Mouse (Mus musculus) c-Kit-positive CD71-positive TER-119-positive erythroid progenitor cells, embryonic 14.5 days (primary cell): ENCODE data around the gene Rap1gap.

Experiments
- DNase-seq: peaks from one replicate; pipeline ENCODE4 v3.0.0-alpha.2; 2013; ENCODE audit warnings: low spot score

Gene Rap1gap

GRCm38 (mm10) chr4:137664433-137664979 is at the start of gene Rap1gap:
TSS of gene Rap1gap (plus strand) at chr4:137664726.
- DNase-seq, result no peak

DNA sequence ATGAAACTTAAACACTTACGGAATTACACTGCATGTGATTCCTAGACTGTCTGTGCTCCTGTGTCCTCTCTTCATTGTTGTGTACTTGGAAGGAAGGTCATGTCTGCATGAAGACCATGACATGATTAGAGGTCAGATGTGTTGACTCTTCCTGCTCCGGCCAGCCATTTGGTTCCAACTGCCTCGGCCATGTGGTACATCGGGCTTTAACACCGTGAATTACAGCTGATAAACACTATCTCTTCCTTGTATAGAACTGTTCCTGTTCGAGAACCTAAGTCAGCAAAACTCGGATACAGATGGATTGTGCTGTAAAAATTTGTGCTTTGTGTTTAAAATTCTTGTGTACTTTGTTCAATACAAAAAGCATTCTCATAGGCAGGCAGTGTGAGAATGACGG is 41.7 kb upstream of the Rap1gap start:
- DNase-seq, result no peak

- DNase-seq, result no peak
Measured at GRCm38 (mm10) chr4:137627476-137628235, 36.9 kb upstream of the Rap1gap start.

GRCm38 (mm10) chr4:137628400-137628799 is 36.1 kb upstream of the Rap1gap start:
- no peak for DNase-seq

GRCm38 (mm10) chr4:137629354-137629753 is 35.2 kb upstream of the Rap1gap start:
- no peak for DNase-seq

- no peak for DNase-seq
Measured at GRCm38 (mm10) chr4:137630153-137630552, 34.4 kb upstream of the Rap1gap start.

DNA sequence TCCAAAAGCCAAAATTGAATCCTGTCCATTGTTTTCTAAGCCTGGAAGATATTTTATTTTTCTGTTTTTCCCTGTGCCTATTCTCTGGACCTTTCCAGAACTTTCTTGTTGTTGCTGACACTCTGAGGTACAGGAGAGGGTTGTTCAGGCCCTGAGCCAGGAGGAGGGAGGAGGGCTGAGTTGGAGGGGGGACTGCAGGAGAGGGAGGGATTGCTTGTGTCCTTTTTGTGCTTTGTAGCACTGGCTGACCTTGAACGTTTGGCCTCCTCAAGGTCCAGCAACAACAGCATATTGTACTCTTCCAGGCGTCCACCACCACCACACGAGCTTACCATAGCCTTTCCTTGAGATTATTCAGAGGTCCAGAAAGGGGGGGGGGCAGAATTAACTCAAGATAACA is 32.9 kb upstream of the Rap1gap start:
- no peak for DNase-seq

DNA sequence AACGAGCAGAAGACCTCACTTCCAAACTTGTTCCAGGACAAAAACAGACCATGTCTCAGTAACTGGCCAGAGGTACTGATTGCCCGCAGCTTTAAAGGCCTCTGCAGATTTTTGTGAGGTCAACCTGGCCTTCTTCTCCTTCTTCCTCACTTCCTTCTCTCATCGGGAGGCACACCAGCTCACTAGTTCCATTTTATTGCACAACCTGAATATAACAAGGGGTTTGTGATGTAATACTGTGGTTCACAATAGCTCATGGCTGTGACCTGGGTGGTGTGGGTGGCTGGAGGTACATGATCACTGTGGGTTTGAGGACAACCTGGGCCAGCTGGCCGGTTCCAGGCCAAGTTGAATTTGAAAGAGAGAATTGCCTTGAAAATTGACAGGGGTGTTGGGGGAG is 31.1 kb upstream of the Rap1gap start:
- DNase-seq, result no peak

- no peak for DNase-seq
Measured at GRCm38 (mm10) chr4:137636597-137636996, 27.9 kb upstream of the Rap1gap start.

DNA sequence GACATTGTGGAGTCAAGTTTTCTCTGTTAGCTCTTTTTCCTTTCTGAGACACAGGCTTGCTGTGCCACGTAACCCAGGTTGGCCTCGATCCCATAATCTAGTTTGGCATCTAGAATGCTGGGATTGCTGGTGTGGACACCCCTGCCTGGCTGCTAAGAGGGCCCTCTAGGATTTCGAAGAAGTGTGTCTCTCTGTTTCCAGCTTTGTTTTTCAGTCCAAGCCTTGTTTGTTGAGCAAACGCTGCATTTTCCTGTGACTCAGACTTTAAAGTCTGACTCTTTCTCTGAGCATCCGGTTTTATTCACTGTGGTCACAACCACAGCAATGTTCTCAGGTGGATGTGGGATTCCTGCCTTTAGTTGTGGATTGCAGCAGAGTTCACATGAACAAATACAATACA is 23.0 kb upstream of the Rap1gap start:
- no peak for DNase-seq

DNA sequence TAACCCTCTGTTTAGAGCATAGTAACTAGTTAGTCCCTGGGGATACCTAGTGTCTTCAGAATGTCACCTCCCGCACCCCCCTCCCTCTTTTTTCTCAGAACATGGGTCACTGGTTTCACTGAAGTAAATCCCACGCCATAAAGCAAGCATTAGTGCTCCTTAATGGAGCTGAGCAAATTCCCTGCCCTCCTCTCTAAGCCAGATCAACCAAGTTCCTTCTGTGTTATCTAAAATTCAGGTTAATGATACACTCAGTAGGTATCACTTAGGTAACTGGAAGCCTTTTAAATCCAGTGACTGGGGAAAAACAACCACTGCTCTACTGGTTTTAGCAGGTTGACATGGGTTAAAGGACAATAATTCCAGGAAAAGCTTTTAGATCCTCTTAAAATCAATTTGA is 22.4 kb upstream of the Rap1gap start:
- no peak for DNase-seq

DNA sequence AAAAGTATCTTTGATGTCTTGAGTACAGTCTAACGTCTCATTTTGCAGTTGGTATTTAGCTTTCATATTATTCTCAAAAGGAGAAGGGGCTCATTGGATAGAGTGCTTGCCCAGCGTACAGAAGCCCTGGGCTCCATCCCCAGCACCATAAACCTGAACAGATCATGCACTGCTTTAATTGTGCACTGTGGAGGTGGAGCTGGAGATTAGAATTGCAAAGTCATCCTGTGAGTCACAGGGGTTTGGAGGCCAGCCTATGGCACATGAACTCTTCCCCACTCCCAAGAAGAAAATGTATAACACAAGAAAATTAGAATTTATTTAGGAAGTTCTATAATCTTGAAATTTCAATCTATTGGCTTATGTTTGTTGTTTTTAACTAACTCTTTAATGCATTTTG is 21.1 kb upstream of the Rap1gap start:
- peak; percentile 16 for DNase-seq

- no peak for DNase-seq
Measured at GRCm38 (mm10) chr4:137646262-137646661, 18.3 kb upstream of the Rap1gap start.

- no peak for DNase-seq
Measured at GRCm38 (mm10) chr4:137647648-137648047, 16.9 kb upstream of the Rap1gap start.

DNA sequence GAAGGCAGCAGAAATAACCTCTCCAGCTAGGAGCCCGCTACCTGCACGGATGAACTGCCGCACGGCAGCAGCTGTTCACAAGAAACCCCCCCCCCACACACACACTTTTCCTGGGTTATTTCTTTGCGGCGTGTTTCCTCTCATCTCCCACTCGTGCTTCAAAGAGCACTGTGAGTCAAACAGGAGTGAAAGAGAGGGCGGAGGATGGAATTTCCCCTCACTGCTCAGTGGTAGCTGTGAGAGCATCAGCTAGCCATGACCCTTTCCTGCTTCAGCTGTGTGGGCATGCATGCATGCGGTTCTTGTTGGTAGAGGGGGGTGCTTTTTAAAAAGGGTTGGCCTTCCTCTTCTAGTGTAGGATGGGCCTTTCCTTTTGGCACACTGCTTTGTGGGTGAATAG is 16.3 kb upstream of the Rap1gap start:
- DNase-seq, result no peak

DNA sequence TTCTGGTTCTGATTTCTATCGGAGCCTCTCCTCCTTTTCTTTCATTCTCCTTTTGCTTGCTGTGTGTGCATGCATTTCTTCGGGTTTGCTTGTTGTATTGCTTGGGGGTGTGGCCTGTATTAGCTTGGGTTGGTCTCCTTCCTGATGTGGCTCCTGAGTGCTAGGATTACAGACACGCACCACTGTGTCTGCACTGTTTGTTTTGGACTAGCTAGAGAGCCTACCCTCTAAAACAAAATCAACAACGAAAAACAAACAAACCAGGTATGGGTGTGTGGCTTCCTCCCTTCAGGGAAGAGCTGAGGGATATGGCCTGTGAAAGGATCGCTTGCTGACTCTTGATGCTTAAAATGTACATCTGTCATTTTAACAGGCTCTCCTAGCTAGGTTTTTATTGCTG is 13.6 kb upstream of the Rap1gap start:
- DNase-seq, result no peak

- no peak for DNase-seq
Measured at GRCm38 (mm10) chr4:137652835-137653346, 11.6 kb upstream of the Rap1gap start.

DNA sequence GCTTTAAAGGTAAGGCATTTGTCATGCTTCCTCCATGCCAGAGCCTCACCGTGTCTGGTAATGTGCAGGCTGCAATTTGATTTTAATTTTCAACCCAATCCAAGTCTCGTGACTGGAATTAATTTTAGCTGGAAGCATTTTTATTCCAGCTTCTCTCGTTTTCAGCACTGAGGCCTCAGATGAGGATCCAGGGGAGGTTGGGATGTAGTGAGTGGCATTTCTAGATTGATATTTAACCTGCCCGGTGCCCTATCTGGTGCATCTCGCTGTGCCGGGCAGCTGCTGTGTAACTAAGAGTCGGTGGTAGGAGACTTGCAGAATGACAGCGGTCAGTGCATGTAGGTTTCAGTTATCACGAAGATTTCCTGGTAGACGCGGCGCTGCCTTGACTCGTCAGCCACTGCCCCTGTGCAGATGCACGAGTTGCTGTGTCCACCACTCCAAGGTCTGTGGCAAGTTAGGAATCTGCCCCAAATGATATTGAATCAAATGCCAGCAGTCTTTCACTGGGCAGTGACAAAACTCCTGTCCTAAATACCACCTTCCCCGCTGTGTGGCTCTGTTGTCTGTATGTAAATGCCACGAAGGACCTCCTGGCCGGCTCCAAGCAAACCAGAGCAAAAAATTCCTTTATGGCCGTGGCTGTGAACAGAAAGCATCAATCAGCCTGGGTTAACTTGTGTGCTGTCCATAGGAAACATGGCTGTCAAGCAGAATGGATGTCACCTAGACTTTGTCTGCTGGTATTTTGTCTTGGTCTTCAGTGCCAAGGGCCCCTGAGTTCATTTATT is 9.1 kb upstream of the Rap1gap start:
- no peak for DNase-seq

DNA sequence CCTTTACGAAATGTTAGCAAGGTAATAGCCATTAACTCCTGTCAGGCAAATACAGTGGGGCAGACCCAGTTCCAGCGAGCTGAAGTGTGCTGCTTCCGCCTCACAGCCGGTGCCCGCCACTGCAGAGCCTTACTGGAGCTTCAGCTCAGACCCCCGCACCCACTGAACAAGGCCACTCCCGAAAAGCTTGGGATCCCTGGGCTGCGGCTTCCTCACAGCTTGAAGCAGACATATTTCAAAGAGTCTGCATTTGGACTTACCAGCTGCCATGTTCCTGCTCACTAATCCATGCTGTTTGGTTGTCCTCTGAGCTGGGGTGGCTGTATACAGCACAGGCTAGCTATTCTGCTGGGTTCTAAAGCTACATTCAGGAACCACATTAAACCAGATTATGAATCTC is 6.9 kb upstream of the Rap1gap start:
- DNase-seq, result no peak

DNA sequence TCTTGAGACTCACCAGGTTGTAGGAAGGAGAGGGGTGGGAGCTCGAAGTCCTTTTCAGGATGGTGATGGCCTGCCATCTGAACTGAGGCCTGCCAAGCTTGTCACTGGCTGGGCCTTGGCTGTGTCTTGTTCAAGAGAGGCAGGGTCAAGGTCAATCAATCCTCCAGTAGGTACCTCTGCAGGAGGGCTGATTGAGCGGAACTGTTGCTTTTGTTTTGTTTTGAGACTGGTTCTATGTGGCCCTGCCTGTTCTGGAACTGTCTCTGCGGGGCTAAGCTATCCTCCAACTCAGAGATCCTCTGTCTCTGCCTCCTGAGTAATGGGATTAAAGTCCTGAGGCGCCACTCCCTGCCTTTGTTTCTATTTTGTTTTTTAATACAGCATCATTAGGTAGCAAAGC is 5.0 kb upstream of the Rap1gap start:
- DNase-seq, result no peak

DNA sequence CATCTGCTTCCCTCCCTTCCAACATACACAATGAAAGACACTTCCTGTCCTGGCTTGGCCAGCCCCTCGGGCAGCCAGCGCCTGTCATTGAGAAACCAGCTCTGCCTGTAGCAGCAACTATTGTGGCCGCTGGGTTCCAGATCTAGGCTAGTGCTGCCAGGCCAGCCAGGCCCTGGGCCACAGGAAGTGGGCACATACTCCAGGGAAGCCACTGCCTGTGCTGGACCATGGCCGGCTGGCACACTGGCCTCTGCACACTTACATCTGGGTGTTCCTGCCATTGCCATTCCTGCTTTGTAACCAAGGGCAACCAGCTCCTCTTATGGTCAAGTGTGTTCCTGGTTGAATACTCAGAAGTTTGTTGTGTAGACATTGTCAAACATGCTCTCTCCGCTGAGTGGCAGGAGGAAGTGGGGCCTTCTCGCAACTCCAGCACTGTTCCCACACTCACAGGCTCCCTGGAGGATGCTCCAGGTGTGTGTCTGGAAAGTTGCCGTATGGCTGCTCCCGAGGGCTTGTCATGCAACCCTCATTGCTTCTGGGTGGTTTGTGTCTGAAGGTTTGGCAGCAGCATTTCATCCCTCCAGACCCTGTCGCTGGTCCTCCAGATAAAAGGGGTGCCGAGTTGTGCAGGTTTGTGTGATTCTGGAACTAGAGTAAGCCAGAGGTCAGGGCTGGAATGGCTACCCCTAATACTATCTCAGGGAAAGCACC is 4.0 kb upstream of the Rap1gap start:
- DNase-seq, result no peak

- DNase-seq, result no peak
Measured at GRCm38 (mm10) chr4:137661078-137661450, 3.5 kb upstream of the Rap1gap start.
